Mouse (Mus musculus) forebrain, embryonic 12.5 days (tissue): ENCODE data around the gene Myom1. TPM values are rescaled to one million over a fixed set of nuclear protein-coding genes. Genes with fewer than 3 reads are reported as not detected.

ENCODE experiments used
- ATAC-seq: fragments of 200-750 bp; cut with Nextera tagmentation; 2 replicates; pipeline ENCODE4 v1.8.0; 2017; ENCODE audit warnings: moderate TSS enrichment; ENCODE audit not compliant: low FRiP score
- H3K27ac ChIP-seq: fragments of 300-500 bp; sonication (generic); 2 replicates; pipeline ENCODE4 v1.5.1; 2016; ENCODE audit warnings: mild to moderate bottlenecking
- H3K27me3 ChIP-seq: fragments of 300-500 bp; sonication (generic); 2 replicates; pipeline ENCODE4 v1.6.1; 2016; ENCODE audit warnings: mild to moderate bottlenecking
- H3K36me3 ChIP-seq: fragments of 300-500 bp; sonication (generic); replicated peaks from 2 replicates; pipeline ENCODE4 v1.6.1; 2016; ENCODE audit warnings: mild to moderate bottlenecking
- H3K4me1 ChIP-seq: fragments of 300-500 bp; sonication (generic); 2 replicates; pipeline ENCODE4 v1.6.1; 2016
- H3K4me2 ChIP-seq: fragments of 300-500 bp; sonication (generic); 2 replicates; pipeline ENCODE4 v1.6.1; 2016; ENCODE audit warnings: mild to moderate bottlenecking, moderate library complexity
- H3K4me3 ChIP-seq: fragments of 300-500 bp; sonication (generic); replicated peaks from 2 replicates; pipeline ENCODE4 v1.5.1; 2016; ENCODE audit warnings: mild to moderate bottlenecking
- H3K9ac ChIP-seq: fragments of 300-500 bp; sonication (generic); 2 replicates; pipeline ENCODE4 v1.6.1; 2016; ENCODE audit warnings: mild to moderate bottlenecking
- H3K9me3 ChIP-seq: fragments of 300-500 bp; sonication (generic); 2 replicates; pipeline ENCODE4 v1.6.1; 2016
- WGBS: fragments of 180-500 bp; shearing (Covaris S2); methylation state at CpG from one replicate; pipeline ENCODE4 v1.1.7; 2016; 5-methylcytosine and 5-hydroxymethylcytosine counted together
- polyA plus RNA-seq: library from polyadenylated mRNA; unstranded; fragments of >200 nt; fragmentation: Nextera tagmentation; extraction: Ambion mirVana; gene quantifications from 2 replicates; pipeline ENCODE4 v1.2.1, GENCODE M21; 2016

Gene Myom1
- polyA plus RNA-seq, 1 experiment from 2014 or later, result 1.7 TPM

DNA sequence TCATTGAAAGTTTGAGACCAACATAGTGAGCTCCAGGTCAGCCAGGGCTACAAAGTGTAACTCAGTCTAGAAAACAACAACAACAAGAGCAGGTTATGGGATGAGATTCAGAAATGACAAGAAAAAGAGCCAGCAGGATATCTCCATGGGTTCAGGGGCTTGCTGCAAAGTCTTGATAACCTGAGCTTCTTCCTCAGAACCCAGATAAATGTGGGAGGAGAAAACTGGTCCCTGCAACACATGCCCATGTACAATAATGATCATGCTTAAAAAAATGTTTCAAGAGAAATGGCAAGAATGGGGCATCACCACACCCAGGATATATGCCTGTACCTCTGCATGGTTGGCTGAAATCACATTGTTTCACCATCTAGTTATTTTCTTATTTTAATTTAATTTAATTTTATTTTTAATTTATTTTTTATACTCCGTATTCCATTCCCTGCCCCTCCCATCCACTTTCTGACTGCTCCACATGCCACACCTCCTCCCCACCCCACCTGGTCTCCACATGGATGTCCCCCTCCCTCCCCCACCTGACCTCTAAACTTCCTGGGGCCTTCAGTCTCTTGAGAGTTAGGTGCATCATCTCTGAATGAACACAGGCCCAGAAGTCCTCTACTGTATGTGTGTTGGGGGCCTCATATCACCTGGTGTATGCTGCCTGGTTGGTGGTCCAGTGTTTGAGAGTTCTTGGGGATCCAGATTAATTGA, 143.0 kb downstream of the Myom1 start:
- WGBS, result 96% methylated on average over 1 of the region's 1 CpGs
- Histone ChIP-seq H3K9me3 (no peaks in the 10 kb centered on the region), H3K4me1 (no peaks in the 10 kb centered on the region), H3K27ac (no peak overlapping the region), H3K36me3 (no peaks in the 10 kb centered on the region), H3K27me3 (no peaks in the 10 kb centered on the region), H3K9ac (no peak overlapping the region), H3K4me3 (no peak overlapping the region), H3K4me2 (no peak overlapping the region)
- no peak for ATAC-seq

DNA sequence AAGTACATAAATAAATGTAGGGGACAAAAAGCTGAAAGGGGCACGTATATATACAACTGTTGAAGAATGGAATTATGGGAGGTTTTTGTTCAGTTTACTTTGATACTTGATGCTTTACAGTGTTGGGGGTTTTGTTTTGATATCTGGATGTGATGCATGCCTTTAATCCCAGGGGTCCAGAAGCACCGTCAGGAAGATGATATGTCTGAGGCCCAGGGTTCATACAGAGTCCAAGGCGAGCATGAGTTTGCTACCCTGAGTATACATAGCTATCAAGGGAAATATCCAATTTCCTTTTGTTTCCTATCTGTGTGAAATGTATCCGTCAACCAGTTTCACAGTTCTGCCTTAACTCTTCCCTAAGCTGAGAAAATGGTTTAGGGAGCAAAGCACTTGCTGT, 150.9 kb downstream of the Myom1 start:
- no peaks in the 10 kb centered on the region for H3K4me1 ChIP-seq
- no peak overlapping the region for H3K4me2 ChIP-seq
- ATAC-seq, result no peak
- no peak overlapping the region for H3K4me3 ChIP-seq
- no peak overlapping the region for H3K9ac ChIP-seq
- H3K36me3 ChIP-seq, result no peaks in the 10 kb centered on the region
- 79% methylated on average over 4 of the region's 4 CpGs for WGBS
- no peak overlapping the region for H3K27ac ChIP-seq
- no peaks in the 10 kb centered on the region for H3K9me3 ChIP-seq
- no peaks in the 10 kb centered on the region for H3K27me3 ChIP-seq

DNA sequence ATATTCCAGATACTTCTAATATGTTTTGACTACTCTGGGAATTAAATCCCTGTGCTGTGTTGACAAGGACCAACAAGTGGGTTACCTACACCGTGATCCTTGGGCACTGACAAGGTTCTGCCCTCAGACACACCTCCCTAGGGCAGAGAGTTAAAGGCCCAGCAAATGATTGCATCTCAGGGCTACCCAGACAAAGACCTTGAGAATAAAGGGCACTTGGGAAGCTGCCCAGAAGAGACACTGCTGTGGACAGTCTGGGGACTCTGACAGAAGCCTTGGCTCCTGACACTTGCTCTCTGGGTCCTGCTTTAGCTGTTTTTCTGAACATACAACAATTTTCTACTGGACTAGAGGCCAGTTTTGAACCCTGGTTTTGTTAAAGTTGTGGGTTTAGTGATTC, 152.8 kb downstream of the Myom1 start:
- peaks cover 10% of the 10 kb centered on the region for H3K4me1 ChIP-seq
- H3K27me3 ChIP-seq, result no peaks in the 10 kb centered on the region
- no peak overlapping the region for H3K4me2 ChIP-seq
- ATAC-seq, result no peak
- no peaks in the 10 kb centered on the region for H3K36me3 ChIP-seq
- no peaks in the 10 kb centered on the region for H3K9me3 ChIP-seq
- H3K4me3 ChIP-seq, result no peak overlapping the region
- H3K9ac ChIP-seq, result no peak overlapping the region
- WGBS, result 86% methylated on average over 1 of the region's 1 CpGs
- no peak overlapping the region for H3K27ac ChIP-seq

DNA sequence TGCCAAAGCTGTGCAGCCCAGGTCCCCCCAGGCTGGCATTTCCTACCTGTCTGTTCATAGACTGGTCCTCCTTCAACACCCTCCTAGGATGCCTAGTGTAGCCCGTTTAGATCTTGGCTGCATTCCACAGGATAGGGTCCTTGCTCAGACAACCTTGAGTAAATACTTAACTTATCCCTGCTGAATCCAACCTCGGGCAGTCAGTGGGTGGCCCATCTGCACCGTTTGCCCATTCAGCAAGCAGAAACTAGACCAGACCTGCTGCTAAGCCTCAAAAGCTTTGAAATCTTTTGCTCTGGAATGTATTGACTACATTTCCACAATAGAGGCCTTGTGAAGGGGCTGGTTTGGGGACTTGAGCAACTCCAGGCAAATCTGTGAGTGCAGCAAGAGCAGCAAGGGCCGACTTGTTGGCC, 156.7 kb downstream of the Myom1 start:
- Histone ChIP-seq H3K9me3 (no peaks in the 10 kb centered on the region), H3K27ac (0 out of 2 replicates have a peak overlapping the region, but pooled peaks have one; percentile 33), H3K36me3 (no peaks in the 10 kb centered on the region), H3K4me3 (no peak overlapping the region), H3K4me2 (no peak overlapping the region), H3K27me3 (no peaks in the 10 kb centered on the region), H3K9ac (no peak overlapping the region), H3K4me1 (peaks cover 10% of the 10 kb centered on the region)
- 10% methylated on average over 4 of the region's 4 CpGs for WGBS
- ATAC-seq, result no peak

DNA sequence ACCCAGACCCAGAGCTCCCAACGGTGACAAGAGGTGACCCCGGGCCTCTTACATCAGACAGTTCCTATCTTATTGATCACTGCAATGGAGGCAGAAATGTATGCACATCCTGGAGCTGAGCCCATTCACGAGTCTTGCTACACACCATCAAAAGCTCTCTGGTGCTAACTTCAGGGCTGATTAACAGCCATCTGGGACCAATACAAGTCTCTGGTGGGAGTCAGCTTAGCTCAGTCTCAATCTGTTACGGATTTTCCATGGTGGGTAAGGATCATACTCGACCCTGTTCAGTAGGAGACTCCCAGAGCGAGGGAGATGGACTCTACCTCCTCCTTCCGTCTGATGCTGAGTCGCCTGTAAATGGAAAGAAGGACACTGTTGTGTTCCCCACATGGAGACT, 157.3 kb downstream of the Myom1 start:
- Histone ChIP-seq H3K9me3 (no peaks in the 10 kb centered on the region), H3K27me3 (no peaks in the 10 kb centered on the region), H3K4me1 (peaks cover 10% of the 10 kb centered on the region), H3K36me3 (no peaks in the 10 kb centered on the region), H3K4me3 (no peak overlapping the region), H3K4me2 (no peak overlapping the region), H3K27ac (0 out of 2 replicates have a peak overlapping the region, but pooled peaks have one; percentile 33), H3K9ac (no peak overlapping the region)
- ATAC-seq, result no peak
- 67% methylated on average over 8 of the region's 8 CpGs for WGBS

DNA sequence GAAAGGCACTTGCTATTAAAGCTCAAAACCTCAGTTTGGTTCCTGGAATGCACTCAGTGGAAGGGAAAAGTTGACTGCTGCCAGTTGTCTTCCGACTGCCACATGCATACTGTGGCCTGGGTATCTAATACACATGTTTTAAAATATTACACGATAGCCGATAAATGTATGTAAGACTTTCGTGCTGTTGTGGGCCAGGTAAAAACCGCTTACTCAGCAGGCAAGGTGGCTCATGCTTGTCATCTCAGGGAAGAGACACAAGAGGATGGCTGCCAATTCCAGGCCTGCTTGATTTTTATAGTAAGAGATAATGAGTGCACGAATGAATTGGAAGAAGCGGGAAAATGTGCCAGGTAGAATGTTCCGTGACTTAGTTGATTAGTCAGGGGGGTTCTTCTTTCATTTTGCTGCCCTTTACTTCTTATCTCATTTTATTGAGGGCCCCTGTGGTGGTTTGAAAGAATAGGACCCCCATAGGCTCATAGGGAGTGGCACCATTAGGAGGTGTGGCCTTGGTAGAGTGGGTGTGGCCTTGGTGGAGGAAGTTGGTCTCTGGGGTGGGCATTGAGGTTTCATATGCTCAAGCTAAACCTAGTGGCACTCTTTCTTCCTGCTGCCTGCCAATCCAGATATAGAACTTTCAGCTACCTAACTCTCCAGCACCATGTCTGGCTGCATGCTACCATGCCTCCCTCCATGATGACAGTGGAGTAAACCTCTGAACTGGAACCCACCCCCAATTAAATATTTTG, 158.0 kb downstream of the Myom1 start:
- ATAC-seq, result no peak
- peaks cover 10% of the 10 kb centered on the region for H3K4me1 ChIP-seq
- H3K9ac ChIP-seq, result no peak overlapping the region
- H3K36me3 ChIP-seq, result no peaks in the 10 kb centered on the region
- H3K27ac ChIP-seq, result no peak overlapping the region
- no peak overlapping the region for H3K4me2 ChIP-seq
- H3K9me3 ChIP-seq, result no peaks in the 10 kb centered on the region
- no peaks in the 10 kb centered on the region for H3K27me3 ChIP-seq
- no peak overlapping the region for H3K4me3 ChIP-seq
- 95% methylated on average over 8 of the region's 8 CpGs for WGBS

DNA sequence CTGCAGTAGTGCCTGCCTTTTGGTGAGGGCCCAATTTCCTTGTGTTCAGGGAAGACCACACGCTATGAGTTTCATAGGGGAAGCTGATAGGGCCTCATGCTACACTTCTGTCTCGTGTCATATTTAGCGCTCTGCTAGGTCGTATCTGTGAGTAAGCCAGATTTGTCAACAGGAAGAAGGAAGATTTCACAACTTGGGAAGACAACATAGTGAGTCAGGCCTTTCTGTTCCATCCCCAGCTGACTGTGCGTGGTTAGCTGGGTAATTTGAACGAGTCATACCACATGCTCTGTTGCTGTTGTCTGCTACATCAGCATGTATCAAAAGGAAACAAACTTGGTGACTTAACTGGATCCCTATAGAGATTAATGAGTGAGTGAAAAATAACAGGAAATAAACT, 162.6 kb downstream of the Myom1 start:
- Histone ChIP-seq H3K27me3 (no peaks in the 10 kb centered on the region), H3K4me3 (no peak overlapping the region), H3K9ac (no peak overlapping the region), H3K36me3 (no peaks in the 10 kb centered on the region), H3K27ac (no peak overlapping the region), H3K4me1 (no peaks in the 10 kb centered on the region), H3K4me2 (no peak overlapping the region), H3K9me3 (no peaks in the 10 kb centered on the region)
- ATAC-seq, result no peak
- WGBS, result 81% methylated on average over 6 of the region's 6 CpGs

DNA sequence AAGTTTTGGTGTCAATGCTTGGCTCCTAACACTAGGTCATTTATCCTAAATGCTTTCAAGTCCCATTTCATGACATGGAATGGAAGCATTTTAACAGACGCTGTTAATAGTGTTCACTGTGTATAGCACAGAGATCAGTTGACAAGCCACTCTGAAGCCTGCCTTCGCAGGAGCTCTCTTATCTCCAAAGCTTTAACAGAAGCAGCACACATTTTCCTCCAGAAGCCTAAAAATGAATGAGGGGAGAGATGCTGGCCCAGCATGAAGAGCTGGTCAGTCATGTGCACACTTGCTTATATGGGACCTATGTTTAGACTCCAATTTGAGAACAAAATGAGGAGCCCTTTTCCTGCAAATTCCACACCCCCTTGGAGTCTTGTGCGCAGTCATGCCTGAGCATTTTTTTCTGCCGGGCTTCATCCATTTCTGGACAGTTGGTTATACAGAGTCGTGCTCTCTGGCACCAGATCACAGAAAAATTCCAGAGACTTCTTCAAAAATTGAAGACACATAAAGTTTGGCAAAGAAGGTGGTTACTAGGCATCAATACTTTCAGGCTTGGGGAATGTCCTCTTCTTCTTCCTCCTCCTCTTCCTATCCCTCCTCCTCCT, 165.9 kb downstream of the Myom1 start:
- no peak for ATAC-seq
- Histone ChIP-seq H3K4me3 (no peak overlapping the region), H3K36me3 (no peaks in the 10 kb centered on the region), H3K9me3 (no peaks in the 10 kb centered on the region), H3K4me2 (no peak overlapping the region), H3K4me1 (no peaks in the 10 kb centered on the region), H3K27ac (no peak overlapping the region), H3K27me3 (no peaks in the 10 kb centered on the region), H3K9ac (no peak overlapping the region)
- WGBS, result 91% methylated on average over 5 of the region's 5 CpGs

DNA sequence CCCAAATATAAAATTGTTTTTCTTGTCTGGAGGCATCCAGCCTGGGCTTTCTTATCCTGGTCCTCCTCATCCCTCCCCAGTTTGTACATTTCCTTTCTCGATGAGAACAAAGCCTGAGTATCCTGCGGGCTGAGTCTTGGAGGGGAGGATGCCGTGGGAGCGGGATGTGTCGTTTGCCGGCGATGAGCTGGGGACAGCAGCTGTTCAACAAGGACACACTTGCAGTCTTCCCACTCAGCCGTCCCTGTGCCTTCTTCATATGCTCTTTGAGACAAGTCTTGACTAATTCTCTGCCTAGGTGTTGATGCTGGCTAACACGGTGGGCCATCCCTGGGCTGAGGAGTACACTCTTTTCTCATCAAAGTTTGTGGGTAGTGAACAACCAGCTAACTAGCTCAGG, 166.4 kb downstream of the Myom1 start:
- Histone ChIP-seq H3K4me2 (no peak overlapping the region), H3K9ac (no peak overlapping the region)

DNA sequence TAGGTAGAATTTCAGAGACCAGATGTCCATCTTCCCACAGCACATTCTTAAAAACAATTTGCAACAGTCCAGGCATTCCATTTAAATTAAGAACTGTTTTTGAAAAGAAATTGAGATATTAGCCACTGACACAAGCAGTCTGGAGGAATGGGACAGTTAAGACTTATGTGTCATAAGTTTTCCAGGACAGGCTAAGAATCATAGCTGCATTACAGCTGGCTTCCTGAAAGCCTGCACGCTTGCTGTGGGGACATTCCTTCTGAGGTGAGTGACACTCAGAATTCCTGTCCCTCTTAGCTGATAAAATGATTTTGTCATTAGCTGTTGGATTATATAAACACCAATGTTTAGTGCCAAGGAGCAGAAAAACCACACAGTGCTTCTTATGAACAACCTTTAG, 167.2 kb downstream of the Myom1 start:
- Histone ChIP-seq H3K4me3 (no peak overlapping the region), H3K27me3 (no peaks in the 10 kb centered on the region), H3K36me3 (no peaks in the 10 kb centered on the region), H3K9me3 (no peaks in the 10 kb centered on the region), H3K4me1 (no peaks in the 10 kb centered on the region), H3K4me2 (no peak overlapping the region), H3K27ac (no peak overlapping the region), H3K9ac (no peak overlapping the region)
- no peak for ATAC-seq
- WGBS, result 88% methylated on average over 1 of the region's 1 CpGs

More for the DNA sequence above, 166.4 kb downstream of the Myom1 start:
- H3K27me3 ChIP-seq, result no peaks in the 10 kb centered on the region
- no peak overlapping the region for H3K4me3 ChIP-seq
- H3K9me3 ChIP-seq, result no peaks in the 10 kb centered on the region
- WGBS, result 66% methylated on average over 9 of the region's 9 CpGs
- H3K27ac ChIP-seq, result no peak overlapping the region
- H3K36me3 ChIP-seq, result no peaks in the 10 kb centered on the region
- H3K4me1 ChIP-seq, result no peaks in the 10 kb centered on the region
- ATAC-seq, result no peak

DNA sequence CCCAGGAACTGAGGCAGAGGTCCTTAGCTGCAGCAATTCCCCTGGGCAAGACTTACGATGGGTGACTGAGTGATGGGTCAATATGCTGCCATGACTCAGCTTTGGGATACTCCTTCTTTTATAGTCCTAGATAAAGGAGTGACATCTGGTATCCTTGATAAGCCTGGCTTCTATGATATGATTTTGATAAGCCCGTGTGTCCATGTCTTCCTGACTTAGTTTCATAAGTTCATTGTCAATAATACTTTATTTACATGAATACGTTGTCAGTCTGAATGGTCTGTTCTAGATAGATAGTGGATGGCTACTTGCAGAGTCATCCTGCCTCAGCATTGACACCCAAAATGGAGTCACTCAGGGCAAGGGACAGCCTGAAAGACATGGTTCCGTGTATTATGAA, 168.7 kb downstream of the Myom1 start:
- WGBS, result 95% methylated on average over 4 of the region's 4 CpGs
- no peaks in the 10 kb centered on the region for H3K9me3 ChIP-seq
- no peak for ATAC-seq
- no peaks in the 10 kb centered on the region for H3K4me1 ChIP-seq
- no peaks in the 10 kb centered on the region for H3K36me3 ChIP-seq
- H3K27me3 ChIP-seq, result no peaks in the 10 kb centered on the region
- no peak overlapping the region for H3K9ac ChIP-seq
- H3K27ac ChIP-seq, result no peak overlapping the region
- no peak overlapping the region for H3K4me2 ChIP-seq
- no peak overlapping the region for H3K4me3 ChIP-seq
